In the genomic region with DNA sequence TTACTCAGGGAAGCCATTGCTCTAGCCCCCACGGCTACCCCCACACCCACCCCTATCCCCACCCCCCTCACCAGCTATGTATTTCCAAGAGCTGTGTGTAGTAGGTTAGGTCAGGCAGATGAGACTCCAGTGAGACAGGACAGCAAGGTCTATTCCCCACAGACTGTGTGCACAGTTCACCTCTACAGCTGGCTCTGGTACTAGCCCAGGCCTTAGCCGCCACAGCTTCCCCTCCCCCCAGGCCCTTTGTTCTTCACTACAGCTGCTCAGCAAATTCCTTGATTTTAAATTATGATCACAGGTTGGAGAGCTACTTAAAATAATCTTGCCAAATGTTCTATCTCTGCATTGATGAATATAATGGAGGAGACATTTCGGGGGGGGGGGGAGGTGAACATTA, we compare ENCODE assay signal across 8 mouse cellular contexts.
DNase-seq lines count a peak whose midpoint lies in the region; ATAC-seq lines count a peak whose summit lies in the region.

No protein-coding gene starts in this region.

- H3K9ac ChIP-seq in embryonic facial prominence, embryonic 13.5 days: no peak overlapping the region
- peak overlapping the region; percentile 53 for H3K9ac ChIP-seq in hindbrain, embryonic 16.5 days (ENCODE audit: low read depth, low read length)
- H3K9ac ChIP-seq in liver, embryonic 11.5 days (ENCODE audit: low read depth, low read length): peak overlapping the region; percentile 32; the same call in 1 of the 2 replicates

- peaks cover 62% of the 10 kb centered on the region for H3K4me1 ChIP-seq in embryonic facial prominence, embryonic 13.5 days
- H3K4me1 ChIP-seq in hindbrain, embryonic 16.5 days (ENCODE audit: control insufficient read depth, insufficient read depth, low read depth, low read length): peaks cover 27% of the 10 kb centered on the region
- H3K4me1 ChIP-seq in liver, embryonic 11.5 days (replicated peaks; ENCODE audit: control insufficient read depth, insufficient read depth, low read length): peaks cover 50% of the 10 kb centered on the region

- H3K4me3 ChIP-seq in embryonic facial prominence, embryonic 13.5 days: no peak overlapping the region
- no peak overlapping the region for H3K4me3 ChIP-seq in hindbrain, embryonic 16.5 days (ENCODE audit: low read length)
- H3K4me3 ChIP-seq in liver, embryonic 11.5 days (ENCODE audit: low read depth, low read length): no peak overlapping the region

- 10% methylated on average over 3 of the region's 3 CpGs for WGBS in embryonic facial prominence, embryonic 13.5 days
- WGBS in hindbrain, embryonic 16.5 days: 17% methylated on average over 3 of the region's 3 CpGs
- 34% methylated on average over 3 of the region's 3 CpGs for WGBS in liver, embryonic 11.5 days

- H3K27me3 ChIP-seq in embryonic facial prominence, embryonic 13.5 days: no peaks in the 10 kb centered on the region
- no peaks in the 10 kb centered on the region for H3K27me3 ChIP-seq in hindbrain, embryonic 16.5 days (replicated peaks; ENCODE audit: control insufficient read depth, insufficient read depth, low read length)
- no peaks in the 10 kb centered on the region for H3K27me3 ChIP-seq in liver, embryonic 11.5 days (replicated peaks; ENCODE audit: control insufficient read depth, insufficient read depth, low read length)

- H3K4me2 ChIP-seq in embryonic facial prominence, embryonic 13.5 days: peak overlapping the region; percentile 24; the same call in 1 of the 2 replicates
- H3K4me2 ChIP-seq in hindbrain, embryonic 16.5 days (ENCODE audit: low read length): peak overlapping the region; percentile 20; the same call in 1 of the 2 replicates
- H3K4me2 ChIP-seq in liver, embryonic 11.5 days: peak overlapping the region; percentile 9; the same call in 1 of the 2 replicates

- no peaks in the 10 kb centered on the region for H3K9me3 ChIP-seq in embryonic facial prominence, embryonic 13.5 days
- no peaks in the 10 kb centered on the region for H3K9me3 ChIP-seq in hindbrain, embryonic 16.5 days (ENCODE audit: control insufficient read depth, low read length)
- H3K9me3 ChIP-seq in liver, embryonic 11.5 days (ENCODE audit: control insufficient read depth, low read length): no peaks in the 10 kb centered on the region

- H3K36me3 ChIP-seq in embryonic facial prominence, embryonic 13.5 days: no peaks in the 10 kb centered on the region
- H3K36me3 ChIP-seq in hindbrain, embryonic 16.5 days (ENCODE audit: control insufficient read depth, insufficient read depth, low read length): no peaks in the 10 kb centered on the region
- no peaks in the 10 kb centered on the region for H3K36me3 ChIP-seq in liver, embryonic 11.5 days (ENCODE audit: control insufficient read depth, insufficient read depth, low read length)

- intact Hi-C loops in left cerebral cortex, postnatal 4 days (cut with DNase I): loop anchor here (10.0 kb wide), 1 partner anchor 231 kb away; a partner anchor contains a TSS
- intact Hi-C loops in left cerebral cortex, postnatal 25 days (cut with DNase I): no loop called here

- peak overlapping the region; percentile 99 for H3K27ac ChIP-seq in embryonic facial prominence, embryonic 13.5 days
- H3K27ac ChIP-seq in hindbrain, embryonic 16.5 days (ENCODE audit: low read depth, low read length): peak overlapping the region; percentile 88
- H3K27ac ChIP-seq in liver, embryonic 11.5 days (ENCODE audit: low read depth, low read length): peak overlapping the region; percentile 93

- DNase-seq in left cerebral cortex, postnatal 4 days: peak; percentile 59
- DNase-seq in left cerebral cortex, postnatal 25 days (ENCODE audit: low spot score in 2 of 2): no peak
- no peak for DNase-seq in liver, embryonic 11.5 days (ENCODE audit: low spot score)
- DNase-seq in retina, embryonic 14.5 days (ENCODE audit: low spot score): peak; percentile 76
- no peak for DNase-seq in right cerebral cortex, postnatal 25 days

- ATAC-seq in embryonic facial prominence, embryonic 13.5 days (ENCODE audit: insufficient number of reproducible peaks, insufficient read depth, low FRiP score, low TSS enrichment, low read depth): no peak
- ATAC-seq in hindbrain, embryonic 16.5 days: peak; percentile 57
- 0 out of 2 replicates have a peak, but pooled peaks have one; percentile 31 for ATAC-seq in liver, embryonic 11.5 days (replicated peaks; ENCODE audit: low FRiP score)
- ATAC-seq in megakaryocyte, adult 5-6 weeks (ENCODE audit: poor library complexity, severe bottlenecking): no peak

Comparison
In these comparisons a context has a peak if more than half of its experiments do, and no peak if none do; other contexts are left out.
1. DNase-seq: peak in left cerebral cortex, postnatal 4 days (single experiment) and retina, embryonic 14.5 days (single experiment); none in left cerebral cortex, postnatal 25 days (0 of 2), liver, embryonic 11.5 days (single experiment) and right cerebral cortex, postnatal 25 days (single experiment).
2. ATAC-seq: peak in hindbrain, embryonic 16.5 days (single experiment) and liver, embryonic 11.5 days (single experiment); none in embryonic facial prominence, embryonic 13.5 days (single experiment) and megakaryocyte, adult 5-6 weeks (single experiment).
3. Peak in every context shown above with its lines, with median percentiles within 50 percentile points of each other: H3K27ac ChIP-seq and H3K4me2 ChIP-seq.